Mouse (Mus musculus) urinary bladder, postnatal 0 days (tissue): ENCODE data around the gene Parp8. TPM values are rescaled to one million over a fixed set of nuclear protein-coding genes. Genes with fewer than 3 reads are reported as not detected.

Experiments
- polyA plus RNA-seq: library from polyadenylated mRNA; unstranded; fragments of >200 nt; fragmentation: Nextera tagmentation; extraction: Ambion mirVana; gene quantifications from 2 replicates; pipeline ENCODE4 v1.2.1, GENCODE M21; 2015

The Parp8 gene
- 4.0 and 4.1 TPM in 2 replicates for polyA plus RNA-seq

DNA sequence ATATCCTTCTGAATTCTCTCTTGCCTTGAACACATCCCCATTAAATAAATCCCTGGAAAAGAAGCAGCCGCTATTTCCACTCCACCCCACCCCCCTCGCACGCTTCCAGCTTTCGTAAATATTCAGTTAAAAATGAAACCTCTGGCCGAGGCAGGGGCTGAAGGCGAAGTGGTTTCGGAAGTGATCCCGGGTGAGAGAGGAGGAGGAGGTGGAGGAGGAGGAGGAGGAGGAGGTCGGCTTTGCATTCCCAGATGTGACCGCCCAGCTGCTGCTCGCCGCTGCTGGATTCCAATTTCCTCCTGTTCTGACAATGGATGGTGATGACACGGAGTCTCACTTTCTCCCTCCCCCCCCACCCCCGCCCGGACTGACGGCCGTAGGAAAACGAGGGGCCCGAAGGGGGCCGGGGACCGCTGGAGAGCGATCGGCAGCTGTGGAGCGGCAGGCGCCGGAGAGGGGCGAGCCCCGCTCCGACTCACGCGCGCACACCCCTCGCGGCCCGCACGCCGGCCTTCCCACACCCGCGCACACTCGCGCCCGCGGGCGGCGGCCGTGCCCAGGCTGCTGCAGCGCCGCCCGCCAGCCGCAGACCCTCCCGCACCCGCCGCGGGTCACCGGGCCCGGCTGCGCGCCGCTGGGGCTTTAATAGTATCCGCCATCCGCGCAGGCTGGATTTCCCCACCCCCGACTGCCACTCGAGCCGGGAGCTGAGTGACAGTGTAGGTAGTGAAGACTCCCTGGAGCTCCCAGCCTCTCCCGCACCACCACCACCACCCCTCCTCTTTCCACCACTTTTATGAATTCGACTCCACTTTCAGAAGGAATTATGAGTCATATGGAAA lies at the start of gene Parp8:
Gene Parp8 (minus strand): TSS at position 312 of the 842 bp plus-strand sequence.

Other genes with a start within 250 kb of the Parp8 start
- 4.2 and 6.6 TPM in 2 replicates for gene Emb, start 183.0 kb upstream of the Parp8 start, polyA plus RNA-seq
- gene Gm17509, start 195.5 kb upstream of the Parp8 start, polyA plus RNA-seq: not detected in 2 replicates